Mouse (Mus musculus): ENCODE results near the gene Pex5. TPM values are rescaled to one million over a fixed set of nuclear protein-coding genes. Genes with fewer than 3 reads are reported as not detected.

Pex5 gene
- 8.5 and 12.0 TPM in 2 replicates for polyA plus RNA-seq (2012; ENCODE audit: low replicate concordance)

DNA sequence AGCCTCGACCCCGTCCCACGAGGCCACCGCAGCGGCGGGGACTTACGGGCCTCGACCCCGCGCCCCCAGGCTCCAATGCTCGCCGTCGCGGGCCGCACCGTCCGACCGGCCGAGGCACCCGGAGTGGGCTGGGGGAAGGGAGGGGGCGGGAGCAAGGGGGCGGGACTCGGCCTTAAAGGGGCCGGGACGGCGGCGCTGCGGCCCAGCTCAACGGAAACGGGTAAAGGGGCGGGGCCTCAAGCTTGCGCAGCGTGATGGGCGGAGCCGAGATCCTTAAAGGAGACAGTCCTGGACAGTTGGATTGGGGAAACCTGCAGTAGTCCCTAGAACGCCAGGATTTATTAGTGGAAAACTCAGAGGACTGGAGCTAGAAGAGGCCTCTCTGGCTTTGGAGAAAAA is at the start of gene Pex5:
Gene Pex5, minus strand, starts transcription at position 141 of the 399 bp plus-strand sequence.

Other genes starting within 250 kb of the Pex5 start
- not detected in 2 replicates for gene Vmn2r27, start 183.2 kb downstream of the Pex5 start, polyA plus RNA-seq (2012; ENCODE audit: low replicate concordance)
- 0.46 and 0.76 TPM in 2 replicates for gene Cd163, start 110.4 kb downstream of the Pex5 start, polyA plus RNA-seq (2012; ENCODE audit: low replicate concordance)
- 8.9 and 16.4 TPM in 2 replicates for gene Clstn3, start 49.7 kb upstream of the Pex5 start, polyA plus RNA-seq (2012; ENCODE audit: low replicate concordance)
- gene C1rl, start 78.0 kb upstream of the Pex5 start, polyA plus RNA-seq (2012; ENCODE audit: low replicate concordance), result 0.07 and 0.46 TPM in 2 replicates
- 2.6 and 5.0 TPM in 2 replicates for gene C1ra, start 97.3 kb upstream of the Pex5 start, polyA plus RNA-seq (2012; ENCODE audit: low replicate concordance)
- gene C1s1, start 127.3 kb upstream of the Pex5 start, polyA plus RNA-seq (2012; ENCODE audit: low replicate concordance), result 0.06 and 0.26 TPM in 2 replicates
- not detected in 2 replicates for gene C1rb, start 155.2 kb upstream of the Pex5 start, polyA plus RNA-seq (2012; ENCODE audit: low replicate concordance)
- not detected in 2 replicates for gene C1s2, start 221.0 kb upstream of the Pex5 start, polyA plus RNA-seq (2012; ENCODE audit: low replicate concordance)
- gene Lpcat3, start 248.0 kb upstream of the Pex5 start, polyA plus RNA-seq (2012; ENCODE audit: low replicate concordance), result 181 and 313 TPM in 2 replicates

Measured in leukemia stem cell, adult 10-12 weeks (primary cell).